Mouse (Mus musculus) thymus, adult 2 months (tissue): ENCODE data around the gene Rnf111.

ENCODE experiments used
- CTCF ChIP-seq: fragments of 200-500 bp; IDR thresholded peaks from 2 replicates; pipeline ENCODE4 v1.5.1; 2012; ENCODE audit warnings: mild to moderate bottlenecking, control low read depth, low read length, moderate library complexity, borderline replicate concordance; ENCODE audit not compliant: control insufficient read depth, poor library complexity, insufficient read depth; ENCODE audit errors: extremely low read depth
- POLR2A ChIP-seq: fragments of 200-500 bp; IDR thresholded peaks from 2 replicates; pipeline ENCODE4 v1.6.1; 2012; ENCODE audit warnings: mild to moderate bottlenecking, low read length, control low read depth, moderate library complexity; ENCODE audit not compliant: control insufficient read depth, poor library complexity, insufficient read depth; ENCODE audit errors: extremely low read depth

- TF ChIP-seq CTCF: no peak
- no peak for TF ChIP-seq POLR2A
These were observed 3.3 kb upstream of the Rnf111 start for GRCm38 (mm10) chr9:70506787-70507186.
